Mouse (Mus musculus) frontal cortex, postnatal 14 days (tissue): ENCODE data around the gene Rpa1.
"Not testable (repeated sequence)": the region's sequence is repeated elsewhere in the genome, so short reads cannot be mapped to it uniquely, and the experiment has no call there.

Experiments used
- DNase-seq, 2 experiments: peaks; one replicate each; pipeline ENCODE4 v3.0.0; 2022; ENCODE audit warnings: low spot score in 2 of 2

Rpa1 gene

DNA sequence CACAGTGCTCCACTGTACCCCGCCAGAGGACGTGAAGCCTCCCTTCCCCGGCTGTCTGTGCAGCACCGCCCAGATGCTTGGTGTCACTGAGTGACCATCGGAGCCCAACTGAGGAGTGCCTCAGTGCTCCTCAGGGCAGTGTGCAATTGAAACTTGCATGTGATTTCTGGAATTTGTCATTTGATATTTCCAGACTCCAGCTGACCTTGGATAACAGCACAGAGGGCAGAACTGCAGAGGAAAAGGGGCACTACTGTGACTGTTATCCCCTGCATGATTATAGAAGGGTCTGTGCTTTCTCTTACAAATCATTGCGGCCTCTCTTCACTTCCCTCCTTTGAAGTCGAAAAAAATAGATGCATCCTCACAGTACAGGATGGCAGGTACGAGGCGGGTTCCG, 60.2 kb downstream of the Rpa1 start:
- no peak for DNase-seq

DNA sequence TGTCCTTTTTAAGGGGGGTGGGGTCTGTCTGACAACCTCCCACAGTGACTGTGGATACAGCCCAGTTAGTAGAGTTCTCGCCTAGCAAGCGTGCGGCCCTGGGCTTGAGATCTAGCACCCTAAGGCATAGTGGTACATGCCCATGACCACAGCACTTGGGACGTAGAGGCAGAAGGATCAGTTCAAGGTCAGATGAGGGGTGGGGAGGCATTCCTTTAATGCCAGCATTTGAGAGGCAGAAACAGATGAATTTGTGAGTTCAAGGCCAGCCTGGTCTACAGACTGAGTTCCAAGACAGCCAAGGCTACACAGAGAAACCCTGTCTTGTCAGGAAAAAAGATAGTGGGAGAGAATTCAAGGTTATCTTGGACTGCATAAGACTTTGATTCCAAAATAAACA, 61.3 kb downstream of the Rpa1 start:
- no peak for DNase-seq

DNA sequence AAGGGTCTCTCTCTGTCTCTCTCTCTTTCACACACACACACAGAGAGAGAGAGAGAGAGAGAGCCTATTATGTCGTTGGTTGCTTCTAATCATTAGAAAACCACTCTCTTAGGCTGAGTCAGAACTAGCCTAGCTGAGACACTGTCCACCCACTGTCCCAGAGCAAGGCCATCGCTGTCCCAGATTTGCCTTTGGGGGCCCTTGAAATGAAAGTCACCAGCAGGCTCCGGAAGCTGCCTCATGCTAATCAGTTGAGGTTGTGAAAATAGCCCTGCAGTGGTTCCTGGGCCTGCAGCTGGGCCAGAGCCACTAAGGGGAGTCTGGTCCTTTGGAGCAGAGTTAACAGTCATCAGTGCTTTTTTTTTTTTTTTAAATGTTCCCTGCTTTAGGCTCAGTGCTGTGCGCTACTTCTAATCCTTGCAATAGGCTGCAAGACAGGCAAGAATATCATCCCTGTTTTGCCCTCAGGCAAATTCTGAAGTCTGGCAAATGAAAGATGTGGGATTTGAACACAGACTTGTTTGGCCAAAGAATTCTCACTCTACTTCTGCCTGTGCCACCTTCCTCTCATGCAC, 62.1 kb downstream of the Rpa1 start:
- no peak for DNase-seq

DNA sequence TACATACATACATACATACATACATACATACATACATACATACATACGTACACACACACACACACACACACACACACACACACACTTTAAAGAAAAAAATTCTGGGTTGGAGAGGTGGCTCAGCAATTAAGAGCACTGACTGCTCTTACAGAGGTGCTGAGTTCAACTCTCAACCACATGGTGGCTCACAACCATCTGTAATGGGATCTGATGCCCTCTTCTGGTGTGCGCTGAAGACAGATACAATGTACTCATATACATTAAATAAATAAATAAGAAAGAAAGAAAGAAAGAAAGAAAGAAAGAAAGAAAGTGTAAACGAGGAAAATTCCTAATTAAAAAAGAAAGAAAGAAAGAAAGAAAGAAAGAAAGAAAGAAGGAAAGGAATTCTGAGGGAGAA, 64.3 kb downstream of the Rpa1 start:
- DNase-seq, result not testable (repeated sequence)

DNA sequence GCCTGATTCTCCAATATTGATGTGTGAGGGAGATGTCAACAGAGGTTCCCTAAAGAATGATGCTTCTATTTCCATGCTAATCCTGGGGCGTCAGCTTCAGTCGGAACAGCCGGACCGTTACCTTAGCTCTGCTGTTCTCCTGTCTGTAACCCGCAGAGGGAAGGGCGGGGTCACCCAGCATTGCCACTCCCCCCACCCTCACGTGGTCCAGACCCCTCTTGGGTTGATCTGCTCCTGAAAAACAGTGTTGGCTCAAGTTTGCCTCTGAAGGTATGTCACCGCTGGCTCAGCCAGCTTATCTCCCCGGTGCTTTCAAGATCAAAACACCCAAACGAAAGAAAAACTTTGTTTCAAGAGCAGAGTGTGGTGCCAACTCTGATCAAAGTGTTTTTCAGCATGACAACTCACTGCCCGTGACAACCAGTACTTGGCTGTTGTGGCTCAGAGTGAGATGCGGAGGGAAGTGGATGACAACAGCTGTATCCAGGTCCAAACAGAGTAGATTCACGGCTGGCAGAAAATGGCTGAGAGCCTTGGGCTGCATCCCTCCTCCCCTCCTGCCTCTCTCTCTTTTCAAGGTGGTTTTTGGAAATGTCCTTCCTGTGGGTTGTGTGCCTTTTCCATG, 65.5 kb downstream of the Rpa1 start:
- no peak for DNase-seq

DNA sequence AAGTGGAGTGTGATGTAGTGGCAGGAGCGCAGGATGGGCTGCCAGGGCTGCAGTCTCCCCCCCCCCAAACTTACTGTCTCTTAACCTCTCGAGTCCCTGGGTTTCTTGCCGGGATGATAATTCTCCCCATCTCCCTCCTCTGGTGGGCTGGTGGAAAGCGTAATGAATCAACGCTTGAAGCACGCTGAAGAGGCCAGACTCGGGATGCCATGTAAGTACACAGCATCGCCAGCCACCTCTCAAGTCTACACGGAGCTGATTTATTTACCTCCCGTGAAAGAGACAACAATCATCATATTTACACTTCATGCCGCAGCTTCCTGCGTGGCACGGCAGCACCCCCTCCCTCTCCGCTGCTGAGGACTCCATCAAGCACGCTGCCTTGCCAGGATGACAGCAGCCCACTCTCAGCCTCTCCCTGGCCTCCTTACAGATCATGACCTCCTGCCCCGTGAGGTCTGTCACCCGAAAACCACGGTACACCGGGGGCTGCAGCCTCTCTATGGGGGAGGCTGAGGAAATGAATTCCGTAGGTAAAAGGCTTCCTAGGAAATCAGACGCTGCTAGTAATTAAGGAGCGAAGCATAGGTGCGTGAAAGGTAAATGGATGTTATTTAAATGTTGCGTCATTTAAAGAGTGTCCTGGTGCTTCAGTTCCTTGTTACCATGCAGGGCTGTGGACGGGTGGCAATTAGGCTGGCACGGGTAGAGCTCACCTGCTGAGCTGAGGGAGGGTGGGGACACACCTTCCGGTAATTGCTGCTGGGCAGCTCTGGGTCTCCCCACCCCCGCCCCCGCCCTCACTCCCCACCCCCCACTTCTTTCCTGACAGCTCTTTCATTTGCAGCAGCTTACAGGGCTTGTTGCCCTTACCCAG, 66.5 kb downstream of the Rpa1 start:
- DNase-seq, result no peak

DNA sequence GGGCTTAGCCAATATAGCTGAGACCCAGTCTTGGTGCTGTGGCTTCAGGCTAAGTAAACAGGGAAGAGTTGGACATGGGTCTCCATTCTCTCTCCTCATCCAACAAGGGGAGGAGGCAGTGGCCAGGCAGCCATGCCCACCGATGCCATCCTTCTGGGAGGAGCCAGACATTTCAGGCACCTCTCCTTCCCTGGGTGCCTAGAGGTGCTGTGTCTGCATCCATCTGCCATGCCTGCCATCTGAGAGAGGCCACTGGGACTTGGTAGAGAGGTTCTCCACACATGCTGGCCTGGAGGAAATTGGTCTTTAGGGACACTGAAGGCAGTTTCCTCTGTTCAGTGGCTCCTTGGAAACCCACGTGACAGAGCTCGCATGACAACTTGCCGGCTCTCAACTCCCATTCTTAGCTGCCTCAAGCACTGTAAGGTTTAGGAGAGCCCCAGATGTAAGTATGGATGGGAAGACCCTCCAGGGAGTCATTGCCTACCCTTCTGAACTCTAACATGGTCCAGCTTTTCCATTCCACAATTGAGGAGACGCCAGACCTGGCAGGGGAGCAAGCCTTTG, 67.6 kb downstream of the Rpa1 start:
- DNase-seq, result no peak

DNA sequence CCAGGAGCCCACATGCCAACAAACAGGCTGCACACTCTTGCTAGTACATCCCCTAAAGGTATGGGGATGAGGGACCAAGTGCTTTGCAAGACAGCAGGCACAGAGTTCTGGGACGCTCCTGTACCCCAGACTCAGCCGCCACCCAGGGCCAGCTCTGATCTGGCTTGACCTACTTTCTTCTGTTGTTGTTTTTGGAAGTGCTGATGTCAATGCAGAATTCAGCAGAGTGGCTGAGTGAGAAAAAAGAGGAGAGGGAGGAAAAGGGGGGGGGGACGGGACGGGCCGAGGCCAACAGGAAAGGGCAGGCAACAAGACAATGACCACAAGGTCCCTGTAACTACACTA, 68.1 kb downstream of the Rpa1 start:
- DNase-seq, result no peak

DNA sequence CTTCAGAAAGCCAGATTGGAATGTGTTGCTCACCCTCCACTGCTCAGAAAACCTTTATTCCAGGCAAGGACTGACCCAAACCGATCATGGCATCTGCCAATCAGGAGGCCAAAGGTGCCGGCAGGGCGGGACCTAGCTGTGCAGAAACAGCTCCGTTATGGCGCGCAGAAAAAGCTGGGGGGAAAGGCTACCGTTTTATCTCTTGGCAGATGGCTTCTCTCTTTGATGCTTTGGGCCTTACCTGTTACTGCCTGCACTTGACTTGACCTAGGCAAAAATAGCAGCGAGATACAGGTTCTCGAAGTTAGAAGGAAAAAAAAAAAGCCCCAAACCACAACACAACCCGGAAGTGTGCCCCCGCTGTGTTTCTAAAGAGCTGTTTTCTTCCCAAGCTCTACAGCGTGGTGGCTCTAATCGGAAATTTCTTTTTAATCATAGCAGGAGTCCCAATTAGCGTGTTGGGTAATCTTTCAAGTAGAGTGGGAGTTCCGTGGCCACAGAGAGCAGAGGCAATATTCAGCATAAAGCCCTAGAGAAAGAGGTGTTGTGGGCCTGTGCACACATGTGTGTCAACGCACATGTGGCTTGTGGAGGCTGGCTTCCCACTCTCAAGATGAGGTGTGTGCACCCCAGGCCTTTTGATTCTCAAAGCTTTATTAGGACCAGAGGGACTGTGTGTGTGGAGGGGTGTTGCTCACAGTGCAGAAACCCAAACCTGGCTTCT, 68.6 kb downstream of the Rpa1 start:
- DNase-seq, result no peak

DNA sequence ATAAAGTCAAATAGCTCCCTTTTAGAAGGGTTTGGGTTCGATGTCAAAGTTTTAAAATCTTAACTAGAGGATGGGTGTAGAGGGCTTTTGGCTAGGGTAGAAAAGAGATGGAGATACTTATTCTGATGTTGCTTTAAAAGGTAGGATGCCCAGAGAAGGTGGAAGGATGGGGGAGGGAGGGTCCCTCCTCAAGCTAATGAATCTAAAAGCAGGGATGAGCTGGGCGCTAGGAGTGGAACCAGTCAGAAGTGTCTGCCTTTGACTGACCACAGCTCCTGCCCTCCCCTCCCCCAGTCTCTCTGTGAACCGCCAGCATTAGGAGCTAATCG, 69.1 kb downstream of the Rpa1 start:
- no peak for DNase-seq

DNA sequence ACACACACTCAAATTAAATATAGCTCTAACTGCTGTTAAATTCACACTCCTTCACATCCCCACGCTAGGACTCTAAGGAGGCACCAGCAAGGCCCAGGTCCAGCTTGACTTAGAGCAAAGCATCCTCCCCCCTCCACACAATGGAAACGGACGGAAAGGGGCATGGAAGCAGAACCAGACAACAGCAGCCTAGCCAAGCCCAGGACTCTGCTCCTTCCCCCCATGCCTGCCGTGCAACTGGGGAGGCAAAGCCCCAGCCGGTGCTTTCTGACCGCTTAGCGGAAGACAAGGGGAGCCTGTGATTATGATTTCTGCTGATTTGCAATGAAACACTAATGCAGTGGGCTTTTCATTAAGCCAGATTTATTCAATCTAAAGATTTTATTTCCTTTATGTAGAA, 70.0 kb downstream of the Rpa1 start:
- no peak for DNase-seq

DNA sequence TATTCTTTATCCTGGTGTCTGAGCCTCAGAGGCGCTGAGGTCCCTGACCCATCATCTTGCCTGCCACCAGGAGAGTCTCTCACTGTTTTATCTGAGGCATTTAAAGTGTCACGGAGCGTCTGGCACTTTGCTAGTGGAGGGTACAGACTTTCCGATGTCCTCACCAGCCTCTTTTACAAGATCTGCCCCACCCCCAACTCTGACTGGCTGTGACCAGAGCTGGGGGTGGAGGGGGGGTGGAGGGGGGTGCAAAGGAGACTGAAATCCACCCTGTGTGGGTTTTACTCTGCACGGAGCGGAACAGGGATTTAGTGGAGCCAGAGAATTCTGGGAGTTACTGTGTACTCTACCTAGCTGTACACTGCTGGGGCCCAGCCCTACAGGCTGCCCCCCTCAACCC, 73.1 kb downstream of the Rpa1 start:
- DNase-seq, result no peak

DNA sequence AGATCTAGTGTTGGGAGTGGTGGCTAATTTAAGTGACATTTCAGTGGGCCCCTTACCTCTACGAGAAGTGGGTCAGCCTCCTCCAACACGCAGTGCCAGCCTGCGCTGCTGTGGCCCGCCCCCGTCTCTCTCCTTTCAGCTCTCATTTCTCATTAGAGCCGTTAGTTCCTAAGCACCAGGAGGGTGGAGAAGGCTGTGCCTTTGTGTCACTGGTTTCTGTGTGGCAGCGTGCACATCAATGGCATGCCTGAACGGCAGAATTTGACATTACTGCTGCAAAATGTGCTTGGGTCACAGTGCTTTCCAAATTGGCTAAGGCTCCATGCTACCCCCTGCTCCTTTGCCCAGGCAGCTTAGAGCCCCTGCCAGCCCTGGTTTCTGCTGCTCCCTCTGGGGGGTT, 74.7 kb downstream of the Rpa1 start:
- DNase-seq, result no peak

DNA sequence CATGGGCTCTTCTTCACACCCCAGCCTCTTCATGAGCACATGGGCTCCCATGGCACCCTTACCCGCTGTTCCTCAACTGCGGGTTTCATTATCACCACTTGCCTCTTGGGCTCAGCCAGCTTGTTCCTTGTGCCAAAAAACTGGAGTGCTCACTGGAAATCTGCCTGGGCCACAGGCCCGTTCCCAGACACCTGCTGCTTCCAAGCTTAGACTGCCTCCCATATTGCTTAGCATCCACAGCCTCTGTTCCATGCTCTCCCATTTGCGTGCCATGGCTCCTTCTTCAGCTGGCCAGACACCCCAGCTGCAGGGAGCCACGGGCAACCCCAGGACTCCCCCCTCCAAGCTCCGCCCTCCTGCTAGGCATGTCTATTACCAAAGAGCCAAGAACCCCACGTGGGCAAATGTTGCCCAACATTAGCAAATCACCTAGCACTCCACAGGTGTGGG, 77.1 kb downstream of the Rpa1 start:
- DNase-seq, result no peak

DNA sequence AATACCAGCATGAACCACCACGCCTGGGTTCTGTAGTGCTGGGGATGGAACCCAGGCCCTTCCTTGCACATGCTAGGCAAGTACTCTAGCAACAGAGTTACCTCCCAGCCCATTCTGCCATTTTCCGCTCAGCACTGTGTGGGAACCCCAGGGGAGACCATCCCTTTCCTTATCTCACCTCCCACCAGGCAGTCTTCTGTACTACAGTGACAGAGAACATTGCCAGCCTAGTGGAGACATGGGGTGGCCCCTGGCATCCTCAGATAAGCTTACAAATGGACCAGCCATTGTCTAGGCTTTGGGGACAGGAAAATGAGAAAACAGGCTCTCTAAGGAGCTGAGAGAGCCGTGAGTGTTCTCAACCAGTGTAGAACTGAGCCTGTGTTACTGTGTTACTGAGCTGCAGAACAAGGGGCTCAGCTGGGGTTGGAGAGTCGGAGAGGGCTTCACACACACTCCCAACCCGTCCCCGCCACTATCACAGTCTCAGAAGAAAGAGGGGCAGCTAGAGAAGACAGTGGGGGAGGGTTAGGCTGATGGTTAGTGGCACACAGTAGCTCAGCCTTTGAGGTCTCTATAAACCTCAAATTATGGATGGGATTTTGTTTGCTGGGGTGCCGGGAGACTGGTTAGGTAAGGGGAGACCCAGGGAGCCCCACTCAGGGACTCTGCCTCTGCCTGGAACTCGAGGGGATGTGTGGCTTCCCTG, 77.7 kb downstream of the Rpa1 start:
- DNase-seq, result no peak

DNA sequence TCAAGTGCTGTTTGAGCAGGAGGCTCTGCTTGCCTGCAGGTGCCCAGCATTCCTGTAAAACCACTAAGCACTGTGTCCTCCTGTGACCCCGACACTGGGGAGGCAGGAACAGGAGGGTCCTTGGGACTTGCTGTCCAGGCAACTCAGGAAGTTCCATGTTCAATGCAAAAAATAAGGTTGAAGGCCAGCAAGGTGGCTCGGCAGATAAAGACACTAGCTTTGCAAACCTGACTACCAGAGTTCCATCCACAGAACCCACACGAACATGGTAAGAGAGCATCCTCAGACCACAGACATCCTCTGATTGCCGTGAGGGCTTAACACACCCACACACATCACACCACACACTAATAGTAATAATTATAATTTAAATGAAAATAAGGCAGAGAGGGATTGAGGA, 78.9 kb downstream of the Rpa1 start:
- no peak for DNase-seq

DNA sequence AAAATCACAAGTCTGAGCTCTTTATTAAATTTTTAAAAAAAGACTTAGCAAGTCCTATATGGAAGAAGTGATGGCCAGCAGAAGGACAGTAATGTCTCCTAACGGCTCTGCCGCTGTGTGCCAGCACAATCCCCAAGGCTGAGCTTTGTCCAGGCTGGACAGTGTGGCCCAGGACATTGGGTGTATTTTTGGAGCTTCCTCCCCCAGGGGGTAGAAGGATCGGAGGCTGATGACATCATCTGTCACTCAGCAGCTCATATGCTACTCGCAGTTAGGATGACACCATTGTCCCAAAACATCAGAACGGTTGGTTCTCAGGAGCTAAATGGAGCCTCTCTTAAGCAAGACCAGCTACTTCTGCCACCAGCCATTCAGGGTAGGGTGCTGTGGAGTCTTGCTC, 79.6 kb downstream of the Rpa1 start:
- no peak for DNase-seq

DNA sequence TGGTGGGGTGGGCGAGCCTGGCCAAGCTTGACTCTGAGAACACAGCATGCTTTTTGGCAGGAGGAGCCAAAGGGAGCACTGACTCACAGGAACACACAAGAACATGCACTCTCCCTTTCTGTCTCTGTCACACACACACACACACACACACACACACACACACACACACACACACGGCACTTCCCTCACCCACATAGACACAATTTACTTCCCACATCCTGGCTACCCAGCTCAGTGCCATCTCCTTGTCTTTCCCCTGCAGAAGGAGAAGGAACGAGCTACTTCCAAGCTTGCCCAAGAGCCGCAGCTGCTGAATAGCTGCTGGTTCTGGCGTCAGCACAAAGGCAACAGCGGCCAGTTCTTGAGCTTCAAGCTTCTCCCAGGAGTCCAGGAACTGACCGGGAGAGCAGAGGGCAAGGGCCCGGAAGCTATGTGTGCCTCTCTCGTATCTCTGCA, 80.3 kb downstream of the Rpa1 start:
- DNase-seq, result no peak

DNA sequence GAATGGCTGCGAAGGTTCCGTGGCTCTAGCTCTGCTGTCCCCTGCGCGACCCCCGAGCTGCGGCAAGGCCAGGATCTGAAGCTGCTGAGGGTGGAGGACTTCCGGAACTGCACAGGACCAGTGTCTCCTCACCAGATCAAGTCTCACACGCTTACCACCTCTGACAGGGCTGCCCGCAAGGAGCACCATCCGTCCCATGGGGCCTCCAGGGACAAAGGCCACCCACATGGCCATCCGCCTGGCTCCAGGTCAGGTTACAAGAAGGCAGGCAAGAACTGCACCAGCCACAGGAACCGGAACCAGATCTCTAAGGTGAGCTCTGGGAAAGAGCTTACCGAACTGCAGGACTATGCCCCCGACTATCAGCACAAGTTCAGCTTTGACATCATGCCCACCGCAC, 82.6 kb downstream of the Rpa1 start:
- DNase-seq, result no peak

DNA sequence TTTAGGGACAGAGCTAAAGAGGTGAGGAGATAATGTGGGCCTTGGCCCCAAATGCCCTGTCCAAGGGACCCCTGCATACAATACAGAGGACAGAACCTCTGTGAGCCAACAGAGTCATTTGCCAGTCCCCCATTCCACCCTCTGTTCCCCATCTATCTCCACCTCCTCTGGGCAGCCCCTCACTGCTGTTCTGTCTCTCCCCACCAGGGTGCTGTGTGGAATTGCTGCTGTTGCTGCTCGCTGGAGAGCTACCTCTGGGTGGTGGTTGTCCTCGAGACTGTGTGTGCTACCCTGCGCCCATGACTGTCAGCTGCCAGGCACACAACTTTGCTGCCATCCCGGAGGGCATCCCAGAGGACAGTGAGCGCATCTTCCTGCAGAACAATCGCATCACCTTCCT, 83.6 kb downstream of the Rpa1 start:
- no peak for DNase-seq

DNA sequence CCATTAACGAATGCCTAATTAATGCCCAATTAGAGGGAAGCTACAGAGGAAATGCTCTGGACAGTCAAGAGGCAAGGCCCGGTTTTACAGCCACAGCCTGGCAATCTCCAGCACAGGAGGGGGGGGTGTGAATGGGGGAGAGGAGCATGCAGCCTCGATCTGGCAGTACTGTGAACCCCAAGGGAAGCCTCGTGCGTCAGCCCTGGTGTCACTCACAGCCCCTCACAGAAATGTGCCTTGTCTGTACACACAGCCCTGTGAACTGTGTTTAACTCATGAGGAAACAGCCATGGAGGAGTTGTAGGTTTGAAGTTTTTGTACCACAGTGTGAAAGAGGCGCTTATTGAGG, 84.2 kb downstream of the Rpa1 start:
- no peak for DNase-seq
